Mouse (Mus musculus): ENCODE measurements around the gene Pomt2.
A peak's percentile ranks its signal among the peaks of the same experiment; 100 is the strongest.

The Pomt2 gene

DNA sequence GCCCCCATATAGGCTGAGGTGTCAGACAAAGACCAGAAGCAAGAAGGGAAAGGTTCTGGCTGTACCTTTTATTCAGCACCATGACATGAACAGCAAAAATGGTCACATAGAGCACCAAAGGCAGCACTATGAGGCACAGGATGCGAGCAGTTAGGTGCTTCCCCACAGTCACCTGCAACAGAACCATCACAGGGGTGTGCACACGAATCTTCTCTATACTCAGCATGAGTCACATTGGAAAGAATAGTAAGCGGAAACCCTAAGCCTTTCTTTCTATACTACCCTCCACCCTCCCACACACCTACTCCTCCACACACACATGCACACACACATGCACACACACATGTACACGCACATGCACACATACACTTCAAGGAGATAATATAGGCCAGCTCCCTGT is 17.5 kb downstream of the Pomt2 start:
- DNase-seq (ENCODE audit: low read depth, low spot score), result no peak

DNA sequence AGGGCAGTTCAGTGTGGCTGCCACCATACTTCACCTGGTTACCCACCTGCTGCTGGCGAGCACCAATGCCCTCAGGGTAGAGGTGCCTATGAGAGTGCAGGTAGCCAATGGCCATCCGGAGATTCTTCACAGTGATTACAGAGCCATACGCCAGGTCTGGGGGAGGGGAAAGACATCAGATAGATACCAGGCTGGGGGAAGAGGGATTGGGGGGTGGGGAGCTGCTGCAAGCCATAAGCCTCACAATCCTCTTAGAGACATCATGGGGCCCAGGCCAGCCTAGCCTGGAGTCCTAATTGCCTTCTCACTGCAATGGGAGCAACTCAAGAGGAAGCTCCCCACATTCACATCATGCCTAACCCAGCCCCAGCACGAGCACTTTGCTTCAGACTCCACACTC is 20.5 kb downstream of the Pomt2 start:
- DNase-seq (ENCODE audit: low read depth, low spot score), result no peak

DNA sequence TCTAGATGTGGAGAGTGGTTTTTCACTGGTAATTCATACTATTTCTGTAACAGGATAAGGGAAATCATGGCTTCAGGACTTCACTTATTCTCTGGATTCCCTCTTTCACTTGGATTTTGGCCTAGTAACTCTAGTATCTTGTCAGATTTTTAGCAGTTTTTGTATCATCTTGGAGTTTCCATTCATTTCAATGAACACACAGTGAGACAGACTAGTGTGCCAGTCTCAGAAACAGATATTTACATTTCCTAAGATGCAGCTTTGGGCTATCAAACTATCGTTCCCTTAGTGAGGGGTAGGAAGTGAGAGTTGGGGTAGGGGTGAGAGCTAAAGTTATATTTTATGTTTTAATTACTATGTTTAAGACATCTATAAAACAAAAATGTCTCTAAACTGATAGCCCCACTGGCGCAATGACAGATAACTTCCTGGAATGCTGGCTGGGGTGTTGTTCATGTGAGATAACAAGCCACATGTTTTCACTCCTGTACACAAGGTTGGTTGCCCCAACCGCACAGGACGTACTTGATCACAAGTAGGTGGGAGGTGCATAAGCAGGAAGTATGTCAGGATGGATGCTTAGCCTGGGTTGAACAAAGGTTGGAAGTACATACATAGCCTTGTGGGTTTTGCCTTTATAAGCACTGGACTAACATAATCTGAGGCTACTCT is 25.7 kb downstream of the Pomt2 start:
- DNase-seq (ENCODE audit: low read depth, low spot score), result no peak

DNA sequence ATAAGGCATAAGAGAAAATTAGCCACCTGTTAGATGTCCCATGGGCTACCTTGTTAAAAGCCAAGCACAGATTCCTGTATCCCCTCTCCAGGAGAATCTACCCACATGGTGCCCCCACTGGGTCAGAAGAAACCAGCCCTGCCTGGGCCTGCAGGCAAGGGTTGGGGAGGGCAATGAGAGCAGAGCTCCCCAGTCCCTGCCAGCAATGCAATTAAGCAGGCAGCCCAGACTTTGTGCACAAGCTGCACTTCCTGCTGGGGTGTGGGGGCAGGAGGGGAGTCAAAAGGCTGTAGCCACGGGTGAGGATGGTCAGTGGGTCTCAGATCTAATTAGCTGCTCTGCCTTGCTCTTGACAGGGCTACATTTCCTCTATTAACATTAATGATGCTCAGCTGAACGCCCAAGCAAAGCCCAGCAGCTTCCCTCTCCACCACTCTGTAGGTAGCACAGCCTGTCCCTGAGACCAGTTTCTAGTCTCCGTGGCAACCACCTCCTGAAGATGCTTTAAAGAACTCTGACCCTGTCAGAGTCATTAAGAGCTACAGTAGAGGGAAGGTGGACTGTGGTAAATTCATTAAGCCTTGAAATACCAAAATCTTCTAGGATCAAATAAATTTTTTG is 40.3 kb downstream of the Pomt2 start:
- no peak for DNase-seq (ENCODE audit: low read depth, low spot score)

DNA sequence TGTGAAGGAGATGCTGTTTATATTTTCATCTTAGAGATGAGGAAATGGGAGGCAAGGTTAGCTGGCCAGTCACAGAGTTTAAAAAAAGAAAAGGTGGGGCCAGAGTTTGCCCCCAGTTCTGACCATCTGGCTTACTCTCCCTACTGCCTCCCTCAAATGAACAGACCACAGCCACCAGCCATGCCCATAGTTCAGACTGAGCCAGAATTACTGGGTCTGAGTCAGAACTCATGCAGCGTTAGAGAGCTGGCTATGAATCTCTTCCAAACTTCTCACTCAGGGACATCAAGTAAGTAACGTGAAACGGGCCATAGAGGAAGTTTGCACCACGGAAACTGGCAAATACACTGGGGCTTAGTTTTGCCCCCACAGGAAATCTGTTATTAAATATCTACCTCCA is 43.0 kb downstream of the Pomt2 start:
- no peak for DNase-seq (ENCODE audit: low read depth, low spot score)

DNA sequence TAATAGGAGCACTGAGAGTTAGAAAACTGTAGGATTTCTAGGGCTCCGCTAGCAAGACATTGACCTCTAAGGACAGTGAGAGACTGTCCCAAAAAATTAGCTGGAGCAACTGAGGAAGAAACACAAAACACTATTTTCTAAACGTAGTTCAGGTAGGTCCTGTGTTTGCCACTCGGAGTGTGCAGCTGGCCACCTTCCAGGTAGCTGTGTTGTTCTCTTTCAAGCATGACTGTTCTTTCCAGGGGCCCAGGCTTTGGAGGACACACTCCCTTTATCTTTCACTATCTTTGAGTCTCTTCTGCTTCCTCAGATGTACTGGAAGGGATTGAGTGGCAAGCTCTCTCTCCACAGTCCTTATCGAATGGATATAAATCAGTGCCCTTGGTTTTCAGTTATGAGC is 44.3 kb downstream of the Pomt2 start:
- no peak for DNase-seq (ENCODE audit: low read depth, low spot score)

DNA sequence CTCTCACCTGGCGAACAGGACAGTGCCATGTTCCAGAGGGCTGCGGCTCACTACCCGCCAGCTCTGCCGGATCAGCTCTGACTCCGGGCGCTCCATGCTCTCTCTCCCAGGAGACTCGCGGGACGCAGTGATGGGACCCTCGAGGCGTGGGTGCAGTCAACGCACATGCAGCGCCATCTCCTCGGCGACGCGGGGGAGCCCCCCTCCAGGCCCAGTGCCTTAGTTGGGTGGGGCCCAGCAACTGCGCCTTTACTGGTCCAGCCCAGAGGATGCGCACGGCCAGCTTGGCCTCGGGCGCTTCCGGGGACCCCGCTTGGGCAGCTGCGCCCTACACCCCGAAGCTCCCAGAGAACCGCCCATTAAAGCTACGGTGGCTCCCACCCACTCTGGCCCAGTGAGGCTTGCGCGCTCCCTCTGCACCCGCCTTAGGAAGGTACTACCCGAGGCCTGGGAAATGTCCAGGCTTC is 45.6 kb downstream of the Pomt2 start, which contains the start of gene Ngb:
Ngb (minus strand) TSS at position 375 of the 467 bp plus-strand sequence.
- DNase-seq (ENCODE audit: low read depth, low spot score), result peak; percentile 11

DNA sequence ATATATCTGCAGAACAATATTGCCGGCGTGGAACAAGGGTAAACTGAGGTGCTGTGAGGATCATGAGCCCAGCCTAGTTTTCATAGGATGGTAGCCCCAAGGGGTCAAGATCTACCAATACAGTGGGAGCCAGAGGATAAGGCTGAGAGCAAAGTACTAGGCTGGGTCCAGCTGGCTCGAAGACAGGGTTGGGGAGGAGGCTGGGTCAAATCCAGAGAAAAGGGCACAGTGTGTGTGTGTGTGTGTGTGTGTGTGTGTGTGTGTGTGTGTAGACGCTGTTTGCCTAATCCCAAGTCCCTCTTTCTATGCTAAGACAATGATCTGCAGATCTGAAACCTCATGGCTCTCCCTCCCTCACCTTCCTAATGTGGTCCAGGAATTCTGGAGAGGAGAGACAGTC is 47.4 kb downstream of the Pomt2 start:
- DNase-seq (ENCODE audit: low read depth, low spot score), result no peak

DNA sequence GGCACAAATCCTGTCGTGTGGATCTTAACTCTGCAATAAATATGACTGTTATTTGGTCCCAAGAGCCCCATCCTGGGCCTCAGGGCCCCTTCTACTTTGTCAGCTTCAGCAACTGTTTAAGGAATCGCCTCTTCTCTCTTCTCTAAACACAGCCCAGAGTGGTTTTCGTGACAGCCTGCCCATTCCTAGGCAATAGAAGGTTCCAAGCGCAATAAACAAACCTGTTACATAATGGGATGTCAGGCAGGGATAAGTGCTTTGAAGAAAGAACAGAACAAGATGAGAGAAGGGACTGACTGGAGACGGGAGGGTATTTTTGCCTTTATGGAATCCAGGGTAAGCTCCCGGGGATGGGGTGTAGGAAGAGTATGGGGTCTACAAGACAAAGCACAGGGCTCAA is 54.1 kb downstream of the Pomt2 start:
- no peak for DNase-seq (ENCODE audit: low read depth, low spot score)

DNA sequence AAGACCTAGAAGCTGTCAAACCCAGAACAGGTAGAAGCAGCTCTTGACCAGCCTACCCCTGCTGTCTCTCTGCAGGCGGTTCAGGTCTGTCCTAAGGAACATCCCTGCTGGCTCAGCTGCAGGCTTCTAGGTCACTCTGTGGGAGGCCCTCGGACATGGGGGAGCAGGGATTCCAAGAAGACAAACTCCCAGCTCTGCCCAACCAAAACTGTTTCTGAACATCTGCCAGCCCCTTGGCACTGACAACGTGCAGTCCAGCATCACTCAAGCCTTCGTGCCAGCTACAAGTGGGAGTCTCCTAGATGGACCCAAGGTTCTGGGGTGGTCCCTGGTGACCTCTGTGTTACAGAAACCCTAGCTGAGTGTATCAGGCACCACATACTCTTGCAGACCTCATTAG is 54.5 kb downstream of the Pomt2 start:
- no peak for DNase-seq (ENCODE audit: low read depth, low spot score)

DNA sequence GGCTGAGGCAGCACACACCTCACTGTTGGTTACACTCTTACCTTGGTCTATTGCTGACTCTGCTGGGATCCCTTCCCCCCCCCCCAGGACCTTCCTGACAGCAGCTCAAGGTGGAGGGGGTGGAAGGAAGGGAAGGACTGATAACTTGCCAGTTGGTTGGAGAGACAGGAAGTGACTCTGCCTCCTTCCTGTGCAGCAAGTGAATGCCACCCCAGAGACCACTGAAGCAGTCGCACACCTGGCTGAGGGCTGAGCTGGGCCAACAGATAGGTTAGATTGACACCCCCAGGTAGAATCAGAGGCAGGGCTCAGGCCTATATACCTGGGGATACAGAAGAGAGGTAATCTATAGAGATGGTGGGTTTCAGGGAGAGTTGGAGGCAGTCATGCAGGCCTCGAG is 55.9 kb downstream of the Pomt2 start:
- no peak for DNase-seq (ENCODE audit: low read depth, low spot score)

DNA sequence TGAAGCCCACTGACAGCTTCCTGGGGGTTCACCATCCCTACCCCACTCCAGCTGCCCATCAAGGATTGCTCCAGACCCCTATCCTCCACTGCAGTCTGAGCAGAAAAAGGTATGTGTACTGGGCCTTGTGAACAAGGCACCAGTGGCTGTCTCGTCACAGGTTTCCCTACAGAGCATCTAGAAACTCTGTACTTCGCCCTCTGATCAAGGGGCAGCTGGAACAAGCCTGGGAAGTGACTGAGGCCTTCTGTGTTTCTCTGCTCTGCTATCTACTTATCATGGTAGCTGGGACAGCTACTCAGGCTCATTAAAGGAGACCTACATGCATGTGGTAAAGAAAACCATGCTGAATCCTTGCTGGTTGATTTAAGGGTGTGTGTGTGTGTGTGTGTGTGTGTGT is 58.1 kb downstream of the Pomt2 start:
- DNase-seq (ENCODE audit: low read depth, low spot score), result no peak

DNA sequence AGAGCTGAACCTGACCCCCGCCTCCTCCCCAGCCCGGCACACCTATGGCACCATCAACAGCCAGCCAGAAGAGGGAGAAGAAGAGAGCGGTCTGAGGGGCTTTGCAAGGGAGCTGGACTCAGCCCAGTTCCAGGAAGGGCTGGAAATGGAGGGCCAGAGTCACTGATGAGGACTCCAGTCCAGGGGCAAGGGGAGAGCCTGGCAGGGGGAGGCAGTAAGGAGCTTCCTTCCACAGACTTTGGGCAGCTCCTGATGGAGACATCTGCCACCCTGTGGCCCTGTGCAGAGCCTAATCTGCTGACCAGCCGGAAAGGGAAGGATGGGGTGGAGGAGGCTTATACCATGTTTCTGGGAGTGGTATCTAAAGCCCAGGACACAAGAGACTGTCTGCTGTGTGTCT is 58.5 kb downstream of the Pomt2 start:
- DNase-seq (ENCODE audit: low read depth, low spot score), result no peak

DNA sequence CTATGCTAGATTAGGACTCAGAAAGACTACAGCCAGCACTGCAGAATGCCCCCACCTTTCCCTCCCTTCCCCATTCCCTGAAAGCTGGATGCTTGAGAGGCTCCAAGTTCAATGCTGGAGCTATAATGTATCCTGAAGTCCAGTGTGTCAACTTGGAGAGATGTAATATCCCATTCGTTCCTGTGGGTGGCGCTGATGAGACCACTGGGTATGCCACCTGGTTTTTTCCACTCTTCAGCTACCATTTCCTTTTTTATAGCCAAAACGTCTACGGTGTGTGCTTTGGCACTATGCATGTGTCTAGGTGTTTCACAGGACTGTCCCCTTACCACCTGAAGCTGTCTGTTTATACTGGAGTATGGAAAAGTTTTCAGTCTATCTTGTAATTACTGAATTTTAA is 59.4 kb downstream of the Pomt2 start:
- peak; percentile 64 for DNase-seq (ENCODE audit: low read depth, low spot score)

DNA sequence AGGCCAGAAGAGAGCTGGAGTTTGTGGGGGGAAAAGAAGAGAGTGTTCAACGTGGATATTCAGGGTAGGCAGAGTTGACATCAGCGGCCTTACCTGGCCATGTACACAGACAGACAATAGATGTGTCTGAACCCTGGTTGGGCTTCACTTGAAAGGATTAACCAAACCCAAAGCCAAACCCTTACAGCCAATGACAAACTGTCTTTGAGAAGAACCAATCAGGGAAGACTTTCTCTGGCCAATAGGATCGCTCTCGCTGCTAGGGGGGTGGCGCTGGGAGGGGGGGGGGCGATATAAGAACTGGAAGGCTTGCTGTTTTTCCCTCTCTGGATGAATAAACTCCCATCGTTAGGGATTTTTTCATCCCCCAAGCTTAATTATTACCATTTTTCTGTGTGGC is 60.5 kb downstream of the Pomt2 start:
- DNase-seq (ENCODE audit: low read depth, low spot score), result peak; percentile 43

DNA sequence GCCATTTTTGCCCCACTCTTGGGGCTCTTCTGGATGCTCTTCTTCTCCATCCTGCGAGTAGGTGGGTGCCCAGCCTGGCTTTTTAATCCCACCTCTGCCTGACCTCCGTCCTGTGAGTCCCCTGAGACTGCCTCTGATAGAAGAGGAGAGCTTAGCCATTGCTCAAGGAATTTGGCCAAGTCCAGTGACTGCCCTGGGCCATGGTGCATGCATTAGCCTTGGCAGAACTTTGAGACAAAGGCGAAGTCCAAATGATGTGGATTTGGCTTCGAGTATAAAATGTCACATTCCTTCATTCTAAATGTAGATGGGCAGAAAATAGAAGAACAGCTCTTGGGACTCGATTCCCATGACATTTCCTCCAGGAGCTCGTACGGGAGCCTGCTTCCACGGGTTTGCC is 65.0 kb downstream of the Pomt2 start:
- DNase-seq (ENCODE audit: low read depth, low spot score), result no peak

DNA sequence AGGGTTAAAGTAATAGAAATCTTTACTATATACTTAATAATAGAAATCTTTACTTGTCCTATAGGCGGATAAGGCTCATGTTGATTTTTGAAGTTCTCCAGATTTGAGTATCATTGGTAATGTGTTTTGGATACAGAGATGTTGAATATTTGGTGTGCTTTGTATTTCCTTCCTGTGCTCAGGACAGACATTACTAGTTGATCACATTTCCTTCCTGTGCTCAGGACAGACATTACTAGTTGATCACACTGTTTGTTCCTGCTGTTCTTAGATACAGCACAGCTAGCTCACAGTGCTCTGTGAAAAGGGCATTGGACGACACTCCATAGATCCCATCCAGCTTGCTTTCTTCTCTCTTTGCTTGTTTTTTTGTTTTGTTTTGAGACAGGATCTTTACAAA is 71.2 kb downstream of the Pomt2 start:
- peak; percentile 41 for DNase-seq (ENCODE audit: low read depth, low spot score)

DNA sequence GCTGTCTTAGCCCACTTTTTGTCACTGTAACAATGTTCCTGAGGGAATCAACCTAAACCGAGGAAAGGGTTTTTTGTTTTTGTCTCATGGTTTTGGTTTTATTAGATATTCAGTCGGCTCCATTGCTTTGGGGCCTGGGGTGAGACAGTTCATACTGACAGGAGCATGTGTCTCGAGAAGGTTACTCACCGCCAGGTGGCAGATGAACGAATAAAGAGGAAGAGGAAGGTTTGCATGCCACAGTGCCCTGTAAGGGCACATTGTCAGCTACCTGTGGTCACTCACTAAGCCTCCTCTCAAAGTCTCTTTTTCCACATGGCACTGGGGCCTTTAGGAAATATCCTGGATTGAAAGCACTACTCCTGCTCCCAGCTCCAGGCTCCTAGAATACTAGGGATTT is 77.2 kb downstream of the Pomt2 start:
- DNase-seq (ENCODE audit: low read depth, low spot score), result no peak

DNA sequence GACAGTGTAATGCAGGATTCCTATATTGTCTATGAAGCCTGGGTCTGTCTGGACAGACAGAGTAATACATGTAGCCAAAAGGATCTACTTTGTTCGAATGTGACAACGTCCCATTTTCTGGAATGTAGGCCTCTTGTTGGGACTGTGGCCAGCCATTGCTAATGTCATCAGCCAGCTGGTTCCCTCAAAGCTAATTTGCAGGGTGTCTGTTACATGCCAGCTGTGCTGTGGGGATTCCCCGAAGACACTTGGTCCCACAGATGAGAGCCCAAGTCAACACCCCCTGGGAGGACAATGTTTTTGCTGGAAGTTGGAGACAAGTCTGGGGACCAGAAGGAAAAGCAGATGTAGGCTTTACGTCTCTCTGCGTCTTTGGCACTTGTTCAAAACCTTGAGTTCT is 81.3 kb downstream of the Pomt2 start:
- no peak for DNase-seq (ENCODE audit: low read depth, low spot score)

DNA sequence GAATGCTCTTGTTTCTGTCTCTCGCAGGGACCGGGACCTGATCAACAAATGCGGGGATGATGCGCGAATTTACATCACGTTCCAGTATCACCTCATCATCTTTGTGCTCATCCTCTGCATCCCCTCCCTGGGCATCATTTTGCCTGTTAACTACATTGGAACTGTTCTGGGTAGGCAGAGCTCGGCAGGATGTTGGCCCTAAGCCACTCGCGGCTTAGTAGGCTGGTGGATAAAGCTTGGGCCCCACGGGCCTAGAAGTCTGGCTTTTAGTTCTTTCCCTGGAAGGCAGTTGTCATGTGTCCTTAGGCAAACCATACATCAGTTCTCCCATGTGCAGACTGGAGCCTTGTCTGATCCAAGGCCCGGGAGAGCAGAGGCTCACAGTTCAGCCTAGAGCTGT is 82.3 kb downstream of the Pomt2 start:
- no peak for DNase-seq (ENCODE audit: low read depth, low spot score)

DNA sequence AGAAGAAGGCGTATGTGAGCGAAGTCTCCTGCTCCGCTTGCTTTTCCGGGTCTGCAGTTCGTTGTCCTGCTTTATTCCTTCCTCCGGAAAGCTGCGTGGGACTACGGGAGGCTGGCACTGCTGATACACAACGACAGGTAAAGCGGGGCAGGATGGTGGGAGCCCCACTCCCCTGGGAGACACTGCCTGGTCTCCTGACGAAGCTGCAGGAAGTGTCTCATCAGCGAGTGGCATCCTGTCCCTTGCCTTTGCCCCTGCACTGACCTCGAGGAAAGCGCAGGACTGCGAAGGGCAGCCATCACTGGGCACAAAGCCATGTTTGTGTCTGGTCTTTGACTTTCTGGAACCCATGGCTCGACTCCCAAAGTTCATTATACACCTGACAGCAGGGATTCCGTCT is 90.7 kb downstream of the Pomt2 start:
- no peak for DNase-seq (ENCODE audit: low read depth, low spot score)

Measured in ES-CJ7 (cell line).